Mouse (Mus musculus): ENCODE measurements at regions not wholly inside any gene's neighbourhood (a gene's known extent, or its start where the extent isn't known, plus 50 kb on each side); places are given as distances from the start of the nearest gene placed in this dataset.

GRCm38 (mm10) chr2:51460896-51461295, 166.4 kb upstream of the Tas2r134 start:
- Histone ChIP-seq H3K27ac (ENCODE audit: low read depth, low read length) (no peak overlapping the region), H3K9me3 (ENCODE audit: control insufficient read depth, low read length) (no peaks in the 10 kb centered on the region), H3K36me3 (ENCODE audit: control insufficient read depth, insufficient read depth, low read length) (no peaks in the 10 kb centered on the region), H3K4me2 (replicated peaks; ENCODE audit: low read depth, low read length) (no peak overlapping the region), H3K4me1 (ENCODE audit: control insufficient read depth, insufficient read depth, low read length) (no peaks in the 10 kb centered on the region), H3K9ac (ENCODE audit: low read depth, low read length) (no peak overlapping the region), H3K4me3 (ENCODE audit: low read length) (no peak overlapping the region), H3K27me3 (ENCODE audit: control insufficient read depth, insufficient read depth, low read length) (no peaks in the 10 kb centered on the region)
- no peak for ATAC-seq (ENCODE audit: low FRiP score, low TSS enrichment)
- 90% methylated on average over 2 of the region's 2 CpGs for WGBS

GRCm38 (mm10) chr2:51459486-51459885, 167.8 kb upstream of the Tas2r134 start:
- no peak overlapping the region for H3K4me3 ChIP-seq (ENCODE audit: low read length)

GRCm38 (mm10) chr2:51457717-51458116, 169.6 kb upstream of the Tas2r134 start:
- no peaks in the 10 kb centered on the region for H3K9me3 ChIP-seq (ENCODE audit: control insufficient read depth, low read length)
- no peak overlapping the region for H3K27ac ChIP-seq (ENCODE audit: low read depth, low read length)
- no peak overlapping the region for H3K9ac ChIP-seq (ENCODE audit: low read depth, low read length)
- no peak overlapping the region for H3K4me3 ChIP-seq (ENCODE audit: low read length)
- H3K27me3 ChIP-seq (ENCODE audit: control insufficient read depth, insufficient read depth, low read length) = no peaks in the 10 kb centered on the region
- H3K36me3 ChIP-seq (ENCODE audit: control insufficient read depth, insufficient read depth, low read length) = no peaks in the 10 kb centered on the region
- 77% methylated on average over 2 of the region's 2 CpGs for WGBS
- ATAC-seq (ENCODE audit: low FRiP score, low TSS enrichment) = no peak
- no peaks in the 10 kb centered on the region for H3K4me1 ChIP-seq (ENCODE audit: control insufficient read depth, insufficient read depth, low read length)
- H3K4me2 ChIP-seq (replicated peaks; ENCODE audit: low read depth, low read length) = no peak overlapping the region

More at GRCm38 (mm10) chr2:51459486-51459885, 167.8 kb upstream of the Tas2r134 start:
- ATAC-seq (ENCODE audit: low FRiP score, low TSS enrichment) = no peak
- Histone ChIP-seq H3K36me3 (ENCODE audit: control insufficient read depth, insufficient read depth, low read length) (no peaks in the 10 kb centered on the region), H3K4me1 (ENCODE audit: control insufficient read depth, insufficient read depth, low read length) (no peaks in the 10 kb centered on the region), H3K9me3 (ENCODE audit: control insufficient read depth, low read length) (no peaks in the 10 kb centered on the region), H3K4me2 (replicated peaks; ENCODE audit: low read depth, low read length) (no peak overlapping the region), H3K9ac (ENCODE audit: low read depth, low read length) (no peak overlapping the region), H3K27ac (ENCODE audit: low read depth, low read length) (no peak overlapping the region), H3K27me3 (ENCODE audit: control insufficient read depth, insufficient read depth, low read length) (no peaks in the 10 kb centered on the region)
- WGBS = 85% methylated on average over 2 of the region's 2 CpGs

- H3K9ac ChIP-seq (ENCODE audit: low read depth, low read length) = no peak overlapping the region
- 92% methylated on average over 7 of the region's 7 CpGs for WGBS
- no peak overlapping the region for H3K4me2 ChIP-seq (replicated peaks; ENCODE audit: low read depth, low read length)
- no peak overlapping the region for H3K4me3 ChIP-seq (ENCODE audit: low read length)
- H3K36me3 ChIP-seq (ENCODE audit: control insufficient read depth, insufficient read depth, low read length) = no peaks in the 10 kb centered on the region
- ATAC-seq (ENCODE audit: low FRiP score, low TSS enrichment) = no peak
- no peaks in the 10 kb centered on the region for H3K9me3 ChIP-seq (ENCODE audit: control insufficient read depth, low read length)
- no peak overlapping the region for H3K27ac ChIP-seq (ENCODE audit: low read depth, low read length)
- no peaks in the 10 kb centered on the region for H3K27me3 ChIP-seq (ENCODE audit: control insufficient read depth, insufficient read depth, low read length)
- H3K4me1 ChIP-seq (ENCODE audit: control insufficient read depth, insufficient read depth, low read length) = no peaks in the 10 kb centered on the region
Observed at GRCm38 (mm10) chr2:51452816-51453215, 174.5 kb upstream of the Tas2r134 start.

- no peaks in the 10 kb centered on the region for H3K36me3 ChIP-seq (ENCODE audit: control insufficient read depth, insufficient read depth, low read length)
- H3K9ac ChIP-seq (ENCODE audit: low read depth, low read length) = no peak overlapping the region
- 87% methylated on average over 3 of the region's 3 CpGs for whole genome bisulfite sequencing
- H3K4me2 ChIP-seq (replicated peaks; ENCODE audit: low read depth, low read length) = no peak overlapping the region
- H3K27ac ChIP-seq (ENCODE audit: low read depth, low read length) = no peak overlapping the region
- no peaks in the 10 kb centered on the region for H3K4me1 ChIP-seq (ENCODE audit: control insufficient read depth, insufficient read depth, low read length)
- H3K9me3 ChIP-seq (ENCODE audit: control insufficient read depth, low read length) = no peaks in the 10 kb centered on the region
- no peaks in the 10 kb centered on the region for H3K27me3 ChIP-seq (ENCODE audit: control insufficient read depth, insufficient read depth, low read length)
- no peak overlapping the region for H3K4me3 ChIP-seq (ENCODE audit: low read length)
- no peak for ATAC-seq (ENCODE audit: low FRiP score, low TSS enrichment)
Observed at GRCm38 (mm10) chr2:51448121-51448520, 179.2 kb upstream of the Tas2r134 start.

GRCm38 (mm10) chr2:51447616-51448015, 179.7 kb upstream of the Tas2r134 start:
- 89% methylated on average over 5 of the region's 5 CpGs for WGBS
- no peak for ATAC-seq (ENCODE audit: low FRiP score, low TSS enrichment)
- H3K27ac ChIP-seq (ENCODE audit: low read depth, low read length) = no peak overlapping the region

GRCm38 (mm10) chr2:51444386-51445080, 182.8 kb upstream of the Tas2r134 start:
- Histone ChIP-seq H3K9ac (ENCODE audit: low read depth, low read length) (no peak overlapping the region), H3K4me3 (ENCODE audit: low read length) (no peak overlapping the region), H3K4me2 (replicated peaks; ENCODE audit: low read depth, low read length) (no peak overlapping the region), H3K9me3 (ENCODE audit: control insufficient read depth, low read length) (no peaks in the 10 kb centered on the region), H3K36me3 (ENCODE audit: control insufficient read depth, insufficient read depth, low read length) (no peaks in the 10 kb centered on the region), H3K27ac (ENCODE audit: low read depth, low read length) (no peak overlapping the region), H3K27me3 (ENCODE audit: control insufficient read depth, insufficient read depth, low read length) (no peaks in the 10 kb centered on the region), H3K4me1 (ENCODE audit: control insufficient read depth, insufficient read depth, low read length) (no peaks in the 10 kb centered on the region)
- ATAC-seq (ENCODE audit: low FRiP score, low TSS enrichment) = no peak
- 73% methylated on average over 9 of the region's 9 CpGs for WGBS

More at GRCm38 (mm10) chr2:51447616-51448015, 179.7 kb upstream of the Tas2r134 start:
- no peak overlapping the region for H3K4me3 ChIP-seq (ENCODE audit: low read length)
- H3K36me3 ChIP-seq (ENCODE audit: control insufficient read depth, insufficient read depth, low read length) = no peaks in the 10 kb centered on the region
- no peaks in the 10 kb centered on the region for H3K9me3 ChIP-seq (ENCODE audit: control insufficient read depth, low read length)
- no peak overlapping the region for H3K4me2 ChIP-seq (replicated peaks; ENCODE audit: low read depth, low read length)
- H3K4me1 ChIP-seq (ENCODE audit: control insufficient read depth, insufficient read depth, low read length) = no peaks in the 10 kb centered on the region
- no peak overlapping the region for H3K9ac ChIP-seq (ENCODE audit: low read depth, low read length)
- no peaks in the 10 kb centered on the region for H3K27me3 ChIP-seq (ENCODE audit: control insufficient read depth, insufficient read depth, low read length)

GRCm38 (mm10) chr2:51443946-51444345, 183.4 kb upstream of the Tas2r134 start:
- no peak overlapping the region for H3K4me3 ChIP-seq (ENCODE audit: low read length)
- no peaks in the 10 kb centered on the region for H3K27me3 ChIP-seq (ENCODE audit: control insufficient read depth, insufficient read depth, low read length)
- no peaks in the 10 kb centered on the region for H3K4me1 ChIP-seq (ENCODE audit: control insufficient read depth, insufficient read depth, low read length)
- H3K9ac ChIP-seq (ENCODE audit: low read depth, low read length) = no peak overlapping the region
- H3K4me2 ChIP-seq (replicated peaks; ENCODE audit: low read depth, low read length) = no peak overlapping the region
- H3K27ac ChIP-seq (ENCODE audit: low read depth, low read length) = no peak overlapping the region
- no peaks in the 10 kb centered on the region for H3K9me3 ChIP-seq (ENCODE audit: control insufficient read depth, low read length)
- no peaks in the 10 kb centered on the region for H3K36me3 ChIP-seq (ENCODE audit: control insufficient read depth, insufficient read depth, low read length)
- 73% methylated on average over 3 of the region's 3 CpGs for WGBS
- no peak for ATAC-seq (ENCODE audit: low FRiP score, low TSS enrichment)

GRCm38 (mm10) chr2:51439047-51439446, 188.3 kb upstream of the Tas2r134 start:
- Histone ChIP-seq H3K4me2 (replicated peaks; ENCODE audit: low read depth, low read length) (no peak overlapping the region), H3K9ac (ENCODE audit: low read depth, low read length) (no peak overlapping the region), H3K27ac (ENCODE audit: low read depth, low read length) (no peak overlapping the region), H3K4me3 (ENCODE audit: low read length) (no peak overlapping the region), H3K36me3 (ENCODE audit: control insufficient read depth, insufficient read depth, low read length) (no peaks in the 10 kb centered on the region), H3K4me1 (ENCODE audit: control insufficient read depth, insufficient read depth, low read length) (no peaks in the 10 kb centered on the region), H3K27me3 (ENCODE audit: control insufficient read depth, insufficient read depth, low read length) (no peaks in the 10 kb centered on the region), H3K9me3 (ENCODE audit: control insufficient read depth, low read length) (no peaks in the 10 kb centered on the region)
- 72% methylated on average over 1 of the region's 1 CpGs for WGBS
- no peak for ATAC-seq (ENCODE audit: low FRiP score, low TSS enrichment)
